Mouse (Mus musculus) limb, embryonic 14.5 days (tissue): Measurements from ENCODE around the gene Cfap97d2. TPM values are rescaled to one million over a fixed set of nuclear protein-coding genes. Genes with fewer than 3 reads are reported as not detected.

Experiments used
- ATAC-seq: fragments of 200-750 bp; cut with Nextera tagmentation; 2 replicates; pipeline ENCODE4 v1.8.0; 2017; ENCODE audit warnings: low read depth, moderate number of reproducible peaks, moderate TSS enrichment; ENCODE audit not compliant: low FRiP score
- DNase-seq: peaks from one replicate; pipeline ENCODE4 v3.0.0-alpha.2; 2015; ENCODE audit warnings: low spot score
- H3K27ac ChIP-seq: fragments of 300-500 bp; sonication (generic); replicated peaks from 2 replicates; pipeline ENCODE4 v1.5.1; 2014; ENCODE audit warnings: low read depth, mild to moderate bottlenecking, low read length, moderate library complexity, mixed read lengths
- H3K27me3 ChIP-seq: fragments of 300-500 bp; sonication (generic); 2 replicates; pipeline ENCODE4 v1.6.1; 2014; ENCODE audit warnings: low read length, mixed read lengths; ENCODE audit not compliant: control insufficient read depth, insufficient read depth
- H3K36me3 ChIP-seq: fragments of 300-500 bp; sonication (generic); 2 replicates; pipeline ENCODE4 v1.6.1; 2014; ENCODE audit warnings: mild to moderate bottlenecking, low read length, moderate library complexity, mixed read lengths; ENCODE audit not compliant: control insufficient read depth, insufficient read depth
- H3K4me1 ChIP-seq: fragments of 300-500 bp; sonication (generic); 2 replicates; pipeline ENCODE4 v1.6.1; 2014; ENCODE audit warnings: antibody characterized with exemption, low read length, mixed read lengths; ENCODE audit not compliant: control insufficient read depth, insufficient read depth
- H3K4me2 ChIP-seq: fragments of 300-500 bp; sonication (generic); replicated peaks from 2 replicates; pipeline ENCODE4 v1.6.1; 2014; ENCODE audit warnings: low read depth, mild to moderate bottlenecking, low read length, moderate library complexity; ENCODE audit not compliant: severe bottlenecking
- H3K4me3 ChIP-seq: fragments of 300-500 bp; sonication (generic); replicated peaks from 2 replicates; pipeline ENCODE4 v1.5.1; 2014; ENCODE audit warnings: low read length
- H3K9ac ChIP-seq: fragments of 300-500 bp; sonication (generic); 2 replicates; pipeline ENCODE4 v1.6.1; 2014; ENCODE audit warnings: mild to moderate bottlenecking, low read depth, low read length, moderate library complexity; ENCODE audit not compliant: severe bottlenecking
- H3K9me3 ChIP-seq: fragments of 300-500 bp; sonication (generic); 2 replicates; pipeline ENCODE4 v1.6.1; 2016; ENCODE audit warnings: low read length; ENCODE audit not compliant: control insufficient read depth
- POLR2A ChIP-seq: fragments of 200-500 bp; IDR thresholded peaks from 2 replicates; pipeline ENCODE4 v1.8.0; 2012; ENCODE audit warnings: inconsistent platforms, mild to moderate bottlenecking, moderate library complexity, borderline replicate concordance; ENCODE audit not compliant: insufficient read depth, insufficient read length; ENCODE audit errors: extremely low read depth
- WGBS: fragments of 180-500 bp; shearing (Covaris S2); extraction: QIAGEN DNeasy Blood & Tissue Kit; methylation state at CpG from one replicate; pipeline ENCODE4 v1.1.7; 2014; 5-methylcytosine and 5-hydroxymethylcytosine counted together
- polyA plus RNA-seq, 2 experiments: library from polyadenylated mRNA; depleted of rRNA in 1 of 2; stranded (reverse) in 1 of 2; unstranded in 1 of 2; fragments of >200 nt; fragmentation: Nextera tagmentation in 1 of 2; extraction: Ambion mirVana in 1 of 2; gene quantifications; 2 replicates each; pipeline versions ENCODE4 v1.2.1 to v1.2.3; 2012 to 2014

Cfap97d2 gene
- polyA plus RNA-seq, 2 experiments, result 0.10 TPM; not detected in 1

- Histone ChIP-seq H3K9ac (no peak overlapping the region), H3K27me3 (no peaks in the 10 kb centered on the region), H3K9me3 (no peaks in the 10 kb centered on the region), H3K36me3 (no peaks in the 10 kb centered on the region), H3K27ac (no peak overlapping the region), H3K4me3 (no peak overlapping the region), H3K4me2 (no peak overlapping the region), H3K4me1 (peaks cover 6% of the 10 kb centered on the region)
- 89% methylated on average over 5 of the region's 5 CpGs for WGBS
- DNase-seq (no peak), ATAC-seq (no peak)
- TF ChIP-seq POLR2A, result no peak
Measured at GRCm38 (mm10) chr8:13706918-13707317, 1.2 kb downstream of the Cfap97d2 start.

GRCm38 (mm10) chr8:13708514-13708913 is 2.8 kb downstream of the Cfap97d2 start:
- no peak overlapping the region for H3K4me3 ChIP-seq
- 89% methylated on average over 5 of the region's 5 CpGs for WGBS
- H3K36me3 ChIP-seq, result no peaks in the 10 kb centered on the region
- H3K4me1 ChIP-seq, result peaks cover 6% of the 10 kb centered on the region
- H3K27me3 ChIP-seq, result no peaks in the 10 kb centered on the region
- H3K9ac ChIP-seq, result no peak overlapping the region
- no peak overlapping the region for H3K4me2 ChIP-seq
- DNase-seq (no peak), ATAC-seq (no peak)
- no peak for TF ChIP-seq POLR2A
- H3K9me3 ChIP-seq, result no peaks in the 10 kb centered on the region
- H3K27ac ChIP-seq, result no peak overlapping the region

- no peak overlapping the region for H3K4me2 ChIP-seq
- ATAC-seq (no peak), DNase-seq (no peak)
- TF ChIP-seq POLR2A, result no peak
- H3K9ac ChIP-seq, result no peak overlapping the region
- no peaks in the 10 kb centered on the region for H3K36me3 ChIP-seq
- H3K4me1 ChIP-seq, result no peaks in the 10 kb centered on the region
- H3K4me3 ChIP-seq, result no peak overlapping the region
- H3K9me3 ChIP-seq, result no peaks in the 10 kb centered on the region
- H3K27me3 ChIP-seq, result no peaks in the 10 kb centered on the region
- 87% methylated on average over 8 of the region's 8 CpGs for WGBS
- no peak overlapping the region for H3K27ac ChIP-seq
Measured at GRCm38 (mm10) chr8:13718980-13719379, 13.3 kb downstream of the Cfap97d2 start.

DNA sequence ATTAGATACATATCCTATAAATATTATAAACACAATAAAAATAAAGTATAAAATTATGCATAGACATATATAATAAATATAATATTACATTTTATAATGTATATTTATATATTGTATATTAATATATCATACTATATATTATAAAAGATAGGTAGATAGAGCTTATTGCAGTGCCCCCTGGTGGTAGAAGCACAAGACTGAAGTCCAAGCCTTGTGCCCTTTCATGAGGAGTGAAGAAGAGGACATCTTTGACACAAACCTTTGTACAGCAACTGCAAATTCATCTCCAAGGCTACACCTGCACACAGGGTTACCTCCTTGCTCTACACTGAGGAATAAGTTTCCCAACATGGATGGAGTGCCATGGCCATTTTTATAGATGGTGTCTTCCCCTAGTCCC is 20.0 kb downstream of the Cfap97d2 start:
- no peak for ATAC-seq
- no peaks in the 10 kb centered on the region for H3K27me3 ChIP-seq
- H3K4me2 ChIP-seq, result no peak overlapping the region
- no peak for TF ChIP-seq POLR2A
- no peak overlapping the region for H3K27ac ChIP-seq
- no peaks in the 10 kb centered on the region for H3K36me3 ChIP-seq
- H3K4me1 ChIP-seq, result peaks cover 4% of the 10 kb centered on the region
- DNase-seq, result peak; percentile 49
- no peak overlapping the region for H3K9ac ChIP-seq
- no peak overlapping the region for H3K4me3 ChIP-seq
- no peaks in the 10 kb centered on the region for H3K9me3 ChIP-seq

- H3K36me3 ChIP-seq, result no peaks in the 10 kb centered on the region
- H3K4me2 ChIP-seq, result no peak overlapping the region
- peaks cover 4% of the 10 kb centered on the region for H3K4me1 ChIP-seq
- H3K4me3 ChIP-seq, result no peak overlapping the region
- TF ChIP-seq POLR2A, result no peak
- peak; percentile 57; the same call in 1 of the 2 replicates for ATAC-seq
- H3K27ac ChIP-seq, result no peak overlapping the region
- WGBS, result 18% methylated on average over 10 of the region's 10 CpGs
- H3K9me3 ChIP-seq, result no peaks in the 10 kb centered on the region
- no peak overlapping the region for H3K9ac ChIP-seq
- H3K27me3 ChIP-seq, result no peaks in the 10 kb centered on the region
- DNase-seq, result peak; percentile 21
Measured at GRCm38 (mm10) chr8:13727469-13728094, 21.9 kb downstream of the Cfap97d2 start.
